Mouse (Mus musculus) lung, adult 2 months (tissue): Measurements from ENCODE around the gene Use1.

Experiments used
- CTCF ChIP-seq: fragments of 200-500 bp; IDR thresholded peaks from 2 replicates; pipeline ENCODE4 v1.5.1; 2011; ENCODE audit warnings: mild to moderate bottlenecking, low read length, control low read depth; ENCODE audit not compliant: insufficient read depth
- POLR2A ChIP-seq: fragments of 200-500 bp; IDR thresholded peaks from 2 replicates; pipeline ENCODE4 v1.6.1; 2011; ENCODE audit warnings: low read depth, mild to moderate bottlenecking, control low read depth, low read length, borderline replicate concordance; ENCODE audit errors: extremely low read depth

DNA sequence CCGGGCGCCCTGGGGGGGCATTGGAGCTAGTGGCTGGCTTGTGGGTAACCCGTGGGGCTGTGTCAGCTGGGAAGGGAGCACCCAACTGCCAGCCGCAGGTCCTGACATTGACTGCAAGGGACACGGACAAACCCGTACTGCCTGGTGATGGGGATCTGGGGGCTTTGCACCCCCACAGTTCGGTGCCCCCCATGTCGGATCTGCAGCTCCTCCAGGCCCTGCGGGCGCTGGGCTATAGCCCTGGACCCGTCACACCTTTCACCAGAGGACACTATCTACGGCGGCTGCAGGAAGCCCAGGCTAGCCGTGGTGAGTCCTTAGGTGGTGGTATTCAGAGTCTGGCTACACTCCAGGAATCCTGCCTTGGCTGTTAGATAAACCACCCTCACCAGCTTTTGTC, 40.8 kb downstream of the Use1 start:
- TF ChIP-seq POLR2A (no peak), CTCF (no peak)
